Mouse (Mus musculus) cerebellum, postnatal 25 days (tissue): ENCODE results near the gene B3galt4.

Experiments
- DNase-seq, 2 experiments: peaks; one replicate each; pipeline ENCODE4 v3.0.0; 2021; ENCODE audit warnings: mixed read lengths in 2 of 2

B3galt4 gene

DNA sequence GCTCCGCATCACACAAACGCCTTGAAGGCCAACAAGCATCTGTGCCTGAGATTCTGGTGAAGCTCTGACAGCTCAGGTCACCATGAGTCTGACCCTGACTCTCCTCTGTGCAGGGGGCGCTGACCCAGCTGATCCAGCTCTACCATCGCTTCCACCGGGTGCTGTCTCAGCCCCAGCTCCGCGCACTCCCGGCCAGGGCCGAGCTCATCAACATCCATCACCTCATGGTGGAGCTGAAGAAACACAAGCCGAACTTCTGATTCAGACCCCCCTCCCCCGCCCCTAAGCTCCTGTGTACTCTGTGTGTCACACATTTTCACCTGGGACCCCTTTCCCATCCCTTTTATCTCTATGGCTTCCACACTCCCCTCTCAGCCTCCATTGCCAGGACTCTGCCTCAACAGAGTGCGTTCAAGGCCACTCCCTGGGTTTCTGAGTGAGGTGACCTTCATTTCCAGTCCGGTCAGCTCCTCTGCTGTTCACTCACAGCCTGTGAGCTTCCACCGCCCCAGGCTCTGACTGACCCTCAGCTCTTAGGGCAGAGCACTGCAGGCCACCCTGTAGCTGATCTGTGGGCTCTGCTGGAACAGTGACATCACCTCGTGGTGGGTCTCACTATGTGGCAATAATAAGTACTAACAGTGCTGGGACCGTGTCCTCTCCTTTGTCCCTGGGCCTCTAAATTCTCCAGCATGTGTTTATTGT, 14.7 kb upstream of the B3galt4 start:
- DNase-seq, result no peak

DNA sequence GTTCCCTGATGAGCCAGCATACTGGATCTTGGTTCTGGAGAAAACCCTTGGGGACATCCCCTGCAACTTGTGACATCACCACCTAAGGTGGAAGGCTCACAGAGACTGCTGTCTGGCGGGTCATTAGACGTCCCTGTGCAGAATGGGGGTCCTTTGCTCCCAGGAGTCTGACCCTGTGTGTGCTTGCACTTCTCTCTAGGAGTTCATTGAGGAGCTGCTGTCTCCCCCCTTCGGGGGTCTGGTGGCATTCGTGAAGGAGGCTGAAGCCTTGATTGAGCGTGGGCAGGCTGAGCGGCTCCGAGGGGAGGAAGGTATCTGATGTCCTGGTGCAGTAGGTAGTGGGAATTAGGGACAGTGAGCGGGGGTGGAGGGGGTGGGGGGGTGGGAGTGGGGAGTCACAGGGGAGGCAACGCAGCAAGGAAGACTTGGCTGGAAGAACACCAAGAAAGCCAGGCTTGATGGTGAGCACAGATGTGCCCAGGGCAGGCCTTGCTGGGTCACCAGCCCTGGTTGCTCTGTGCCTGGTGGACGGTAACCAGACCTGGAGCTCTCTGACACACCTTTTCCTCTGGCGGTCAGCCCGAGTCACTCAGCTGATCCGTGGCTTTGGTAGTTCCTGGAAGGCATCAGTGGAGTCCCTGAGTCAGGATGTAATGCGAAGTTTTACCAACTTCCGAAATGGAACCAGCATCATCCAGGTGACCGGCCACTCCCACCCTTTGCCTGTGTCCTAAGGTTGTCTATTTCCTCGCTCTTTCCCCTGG, 14.0 kb upstream of the B3galt4 start:
- no peak for DNase-seq

DNA sequence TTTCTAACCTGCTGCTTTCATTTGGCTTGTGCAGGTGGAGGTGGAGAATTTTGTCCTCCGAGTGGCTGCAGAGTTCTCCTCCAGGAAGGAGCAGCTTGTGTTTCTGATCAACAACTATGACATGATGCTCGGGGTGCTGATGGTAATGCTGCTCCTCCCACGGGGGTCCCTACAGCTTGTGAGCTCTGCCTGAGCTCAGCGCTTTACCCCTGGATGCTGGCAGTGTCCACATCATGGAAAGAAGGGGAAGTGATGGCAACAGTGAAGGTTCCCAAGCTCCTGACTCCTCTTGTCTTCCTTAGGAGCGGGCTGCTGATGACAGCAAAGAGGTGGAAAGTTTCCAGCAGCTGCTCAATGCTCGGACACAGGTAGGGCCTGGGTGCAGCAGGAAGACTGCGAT, 11.6 kb upstream of the B3galt4 start:
- DNase-seq, result peak in 1 of 2 experiments; percentile 2

- peak in 1 of 2 experiments; percentile 10 for DNase-seq
Observed at GRCm38 (mm10) chr17:33959948-33960347, 8.7 kb upstream of the B3galt4 start.

GRCm38 (mm10) chr17:33959135-33959534, 7.8 kb upstream of the B3galt4 start:
- peak in 1 of 2 experiments; percentile 17 for DNase-seq

DNA sequence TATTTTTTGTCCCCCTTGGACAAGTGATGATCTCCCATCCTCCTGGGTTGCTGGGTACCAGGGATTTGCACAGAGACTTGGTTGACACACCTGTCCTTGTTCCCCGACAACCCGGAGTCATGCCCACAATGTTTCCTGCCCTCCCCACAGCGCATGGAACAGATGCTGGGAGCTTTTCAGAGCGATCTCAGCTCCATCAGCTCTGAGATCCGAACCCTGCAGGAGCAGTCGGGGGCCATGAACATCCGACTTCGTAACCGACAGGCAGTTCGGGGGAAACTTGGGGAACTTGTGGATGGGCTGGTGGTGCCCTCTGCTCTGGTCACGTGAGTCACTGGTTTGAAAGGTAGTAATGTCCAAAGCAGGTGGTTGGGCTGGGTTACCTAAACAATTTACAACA, 7.2 kb upstream of the B3galt4 start:
- peak in 1 of 2 experiments; percentile 3 for DNase-seq

DNA sequence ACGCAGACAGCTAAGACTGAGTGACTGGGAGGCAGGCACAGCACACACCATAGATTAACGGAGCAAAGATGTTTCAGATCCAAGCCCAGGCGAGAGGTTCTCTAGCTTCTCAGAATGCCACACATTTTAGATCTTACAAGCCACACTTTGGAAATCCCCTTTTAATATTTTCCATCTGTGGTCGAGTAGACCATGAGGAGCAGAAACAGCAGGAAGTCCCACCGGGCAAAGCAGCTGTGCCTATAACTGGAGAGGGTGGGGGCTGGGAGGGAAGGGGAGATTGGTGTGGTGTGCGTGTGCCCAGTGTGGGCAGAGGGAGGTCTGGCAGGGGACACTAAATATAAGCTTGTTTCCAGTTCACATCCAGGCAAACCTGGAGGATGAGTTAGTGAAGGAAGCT, 6.2 kb upstream of the B3galt4 start:
- DNase-seq, result peak in 1 of 2 experiments; percentile 4

DNA sequence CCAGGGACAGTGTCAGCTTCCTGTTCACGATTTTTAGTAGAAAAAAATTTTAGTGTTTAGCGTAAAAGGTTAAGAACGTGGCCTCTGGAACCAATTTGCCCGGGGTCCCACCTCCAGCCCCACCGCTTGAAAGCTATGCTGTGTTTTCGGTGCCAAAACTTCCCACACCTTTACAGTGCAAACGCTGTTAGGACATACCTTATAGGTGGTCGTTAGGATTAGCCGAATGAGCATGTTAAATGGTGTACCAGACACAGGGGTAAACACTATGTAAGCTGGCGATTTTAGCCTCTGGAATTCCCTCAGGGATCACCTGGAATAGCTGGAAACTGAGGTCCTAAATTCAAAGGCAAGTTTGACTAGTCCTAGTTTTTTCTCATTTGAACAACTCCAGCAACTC, 5.0 kb upstream of the B3galt4 start:
- DNase-seq, result no peak

- peak; percentile 96 for DNase-seq
Observed at GRCm38 (mm10) chr17:33955555-33956214, 4.4 kb upstream of the B3galt4 start, which contains the start of the genes Vps52 and Rps18. Gene Vps52 (plus strand): TSS chr17:33955812. Gene Rps18 (minus strand): TSS chr17:33956001.

DNA sequence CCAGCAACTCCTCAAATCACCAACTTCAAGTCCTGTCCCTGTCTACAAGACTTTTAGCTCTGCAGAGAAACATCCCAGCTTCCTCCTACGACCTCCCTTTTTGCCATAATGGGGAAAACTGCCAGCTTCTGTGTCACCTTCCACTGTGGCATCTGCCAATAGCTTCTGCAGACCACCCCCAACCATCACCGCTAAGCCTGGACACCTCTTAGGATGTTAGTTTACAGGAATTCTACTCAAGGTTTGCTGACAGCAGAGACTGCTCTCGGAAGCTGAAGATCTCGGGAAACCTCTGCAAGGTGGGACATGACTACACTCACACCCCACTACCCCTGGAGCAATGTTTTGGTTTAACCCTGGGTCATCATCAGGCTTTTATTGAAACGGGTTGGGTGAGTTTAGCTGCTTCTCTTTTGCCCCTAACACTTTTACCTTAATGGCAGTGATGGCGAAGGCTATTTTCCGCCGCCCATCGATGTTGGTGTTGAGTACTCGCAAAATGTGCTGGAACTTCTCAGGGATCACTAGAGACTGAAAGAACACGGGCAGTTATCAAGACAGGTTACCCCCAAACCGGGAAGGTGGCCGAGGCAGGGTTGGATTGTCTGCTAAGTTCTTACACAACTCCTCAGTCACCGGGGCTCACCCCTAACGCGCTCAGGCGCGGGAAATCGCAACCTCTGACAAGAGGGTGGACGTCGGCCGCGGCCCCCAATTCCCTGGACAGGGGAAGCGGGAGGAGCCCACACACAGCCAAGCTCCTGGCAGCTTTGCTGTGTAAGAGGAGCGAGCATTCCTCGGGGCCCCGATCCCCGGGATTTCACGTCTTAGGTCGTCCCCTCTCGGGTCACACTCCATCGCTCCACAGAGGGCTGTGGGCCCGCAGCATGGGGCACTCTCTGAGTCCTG, 3.6 kb upstream of the B3galt4 start:
- no peak for DNase-seq

DNA sequence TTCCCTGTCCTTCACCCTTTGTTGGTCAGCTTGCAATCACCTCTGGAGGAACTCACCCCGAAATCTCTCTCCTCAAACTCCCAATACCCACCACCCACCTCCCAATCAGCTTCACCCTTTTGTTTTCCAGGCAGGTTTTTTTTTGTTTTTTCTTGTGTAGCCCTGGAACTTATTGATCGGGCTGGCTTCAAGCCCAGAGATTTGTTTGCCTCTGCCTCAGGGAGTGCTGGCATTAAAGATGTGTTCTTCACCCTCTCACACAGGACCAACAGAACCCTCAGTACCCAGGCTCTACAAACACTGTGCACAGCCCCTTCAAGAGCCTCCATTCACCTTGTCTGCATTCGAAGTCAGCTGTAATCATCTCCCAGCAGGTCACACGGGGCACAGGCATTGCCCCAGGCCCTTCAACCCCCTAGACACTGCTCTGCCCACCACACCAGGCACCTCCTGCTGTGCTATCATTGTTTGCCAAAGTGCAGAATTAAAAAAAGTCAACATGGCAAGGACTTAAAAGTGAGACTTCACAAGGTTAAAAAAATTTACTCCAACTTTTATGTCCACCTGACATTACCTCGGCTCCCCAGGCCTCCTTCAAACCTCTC, 2.8 kb upstream of the B3galt4 start:
- DNase-seq, result no peak

GRCm38 (mm10) chr17:33953310-33953709, 2.0 kb upstream of the B3galt4 start:
- no peak for DNase-seq

DNA sequence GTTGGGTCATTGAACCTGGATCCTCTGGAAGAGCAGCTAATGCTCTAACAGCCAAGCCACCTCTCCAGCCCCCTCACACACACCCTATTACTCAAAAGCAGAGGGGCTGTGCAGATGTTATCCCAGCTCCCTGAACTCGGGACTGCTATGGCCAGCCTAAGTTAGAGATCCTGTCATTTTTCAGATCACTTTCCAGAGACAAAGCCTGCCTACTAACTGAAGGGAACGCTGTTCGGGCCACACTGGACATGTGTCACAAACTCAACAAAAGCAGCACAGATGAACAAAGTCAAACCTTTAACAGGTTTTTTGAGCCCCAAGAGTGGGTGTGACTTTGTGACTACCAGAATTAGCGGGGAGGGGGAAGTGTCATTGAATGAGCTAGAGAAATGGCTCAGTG, 1.6 kb upstream of the B3galt4 start:
- no peak for DNase-seq

DNA sequence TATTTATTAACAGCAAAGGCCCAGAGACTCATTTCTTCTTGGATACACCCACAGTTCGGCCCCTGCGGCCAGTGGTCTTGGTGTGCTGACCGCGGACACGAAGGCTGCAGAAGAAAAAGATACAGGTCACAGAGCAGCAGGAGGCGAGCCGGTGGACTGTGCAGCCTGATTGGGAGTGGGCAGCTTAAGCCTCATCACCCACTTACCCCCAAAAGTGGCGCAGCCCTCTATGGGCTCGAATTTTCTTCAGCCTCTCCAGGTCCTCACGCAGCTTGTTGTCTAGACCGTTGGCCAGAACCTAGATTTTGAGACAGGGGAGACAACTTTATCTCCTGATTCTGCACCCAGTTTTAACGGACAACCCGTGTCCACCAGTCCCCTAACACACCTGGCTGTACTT, 727 bp upstream of the B3galt4 start:
- DNase-seq, result peak in 1 of 2 experiments; percentile 3

- DNase-seq, result no peak
Observed at GRCm38 (mm10) chr17:33950131-33950625, 1.1 kb downstream of the B3galt4 start.

GRCm38 (mm10) chr17:33948905-33949537, 2.3 kb downstream of the B3galt4 start:
- no peak for DNase-seq

GRCm38 (mm10) chr17:33948090-33948904, 3.0 kb downstream of the B3galt4 start:
- no peak for DNase-seq

DNA sequence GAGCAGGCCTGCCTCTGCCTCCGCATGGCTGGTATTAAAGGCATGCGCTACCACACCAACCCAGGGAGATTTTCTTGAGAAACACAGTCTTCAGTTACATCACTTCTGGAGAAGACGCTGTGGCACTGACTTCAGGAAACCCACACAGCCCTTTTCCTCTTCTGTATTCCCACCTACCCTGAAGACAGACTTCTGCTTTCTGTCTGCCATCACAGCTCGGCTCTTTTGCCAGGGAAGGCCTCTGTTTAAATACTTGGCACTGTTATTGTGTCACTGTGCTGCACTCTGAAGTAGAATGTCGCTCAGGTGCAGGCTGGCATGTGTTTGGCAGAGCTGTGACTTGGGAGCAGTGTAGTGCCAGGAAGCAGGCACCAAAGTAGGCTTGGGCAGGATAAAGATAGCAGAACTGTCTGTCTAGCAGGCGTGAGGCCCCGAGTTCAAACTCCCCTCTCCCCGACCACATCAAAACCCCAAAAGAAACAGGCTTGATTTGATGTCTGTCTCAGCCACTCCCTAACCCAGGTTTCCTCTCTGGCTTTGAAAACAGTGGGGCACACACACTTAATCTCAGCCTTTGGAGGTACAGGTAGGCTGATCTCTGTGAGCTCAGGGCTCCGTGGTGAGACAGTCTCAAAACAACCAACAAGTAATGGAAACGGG, 3.7 kb downstream of the B3galt4 start:
- DNase-seq, result no peak

DNA sequence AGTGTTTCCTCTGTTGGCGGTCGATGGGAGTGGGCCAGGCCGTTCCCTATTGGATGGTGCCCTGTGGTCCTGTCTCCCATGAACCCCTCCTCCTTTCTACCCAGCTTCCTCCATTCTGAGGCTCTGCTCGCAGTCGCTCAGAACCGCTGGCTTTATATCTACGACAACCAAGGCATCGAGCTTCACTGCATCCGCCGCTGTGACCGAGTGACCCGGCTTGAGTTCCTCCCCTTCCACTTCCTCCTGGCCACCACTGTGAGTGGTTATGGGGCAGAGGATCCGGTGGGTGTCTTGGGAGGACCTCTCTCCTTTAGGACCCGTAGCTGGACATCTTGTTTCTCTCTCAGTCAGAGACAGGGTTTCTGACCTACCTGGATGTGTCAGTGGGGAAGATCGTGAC, 7.8 kb downstream of the B3galt4 start:
- DNase-seq, result no peak

DNA sequence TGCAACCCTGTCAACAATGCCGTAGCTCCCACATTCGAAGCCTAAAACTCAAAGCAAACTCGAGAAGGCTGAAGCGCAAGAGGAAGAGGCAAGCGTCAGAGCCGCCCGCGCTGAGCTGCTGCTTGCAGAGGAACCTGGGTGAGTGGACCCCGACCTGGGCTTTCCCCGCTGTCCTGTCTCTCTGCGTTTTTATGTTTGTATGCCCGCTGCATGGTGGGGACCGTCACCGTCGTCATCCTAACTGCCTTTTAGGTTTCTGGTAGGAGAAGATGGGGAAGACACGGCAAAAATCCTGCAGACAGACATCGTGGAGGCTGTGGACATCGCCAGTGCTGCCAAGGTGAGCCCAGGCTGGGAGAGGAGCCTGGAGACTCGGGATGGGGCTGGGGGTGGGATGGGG, 9.9 kb downstream of the B3galt4 start:
- no peak for DNase-seq
